Mouse (Mus musculus) embryonic facial prominence, embryonic 13.5 days (tissue): ENCODE measurements around the gene 1700012P22Rik. TPM values are rescaled to one million over a fixed set of nuclear protein-coding genes. Genes with fewer than 3 reads are reported as not detected.

Source experiments
- ATAC-seq: fragments of 200-750 bp; cut with Nextera tagmentation; 2 replicates; pipeline ENCODE4 v1.8.0; 2017; ENCODE audit warnings: low read depth; ENCODE audit not compliant: insufficient number of reproducible peaks, insufficient read depth, low FRiP score, low TSS enrichment
- H3K27ac ChIP-seq: fragments of 300-500 bp; sonication (generic); 2 replicates; pipeline ENCODE4 v1.5.1; 2015; ENCODE audit warnings: moderate library complexity, mild to moderate bottlenecking, inconsistent platforms
- H3K27me3 ChIP-seq: fragments of 300-500 bp; sonication (generic); 2 replicates; pipeline ENCODE4 v1.6.1; 2015; ENCODE audit warnings: mild to moderate bottlenecking, inconsistent platforms
- H3K36me3 ChIP-seq: fragments of 300-500 bp; sonication (generic); 2 replicates; pipeline ENCODE4 v1.6.1; 2015; ENCODE audit warnings: mild to moderate bottlenecking, inconsistent platforms
- H3K4me1 ChIP-seq: fragments of 300-500 bp; sonication (generic); 2 replicates; pipeline ENCODE4 v1.6.1; 2015; ENCODE audit warnings: inconsistent platforms
- H3K4me2 ChIP-seq: fragments of 300-500 bp; sonication (generic); 2 replicates; pipeline ENCODE4 v1.6.1; 2015; ENCODE audit warnings: moderate library complexity, mild to moderate bottlenecking, inconsistent platforms
- H3K4me3 ChIP-seq: fragments of 300-500 bp; sonication (generic); 2 replicates; pipeline ENCODE4 v1.5.1; 2015; ENCODE audit warnings: mild to moderate bottlenecking, inconsistent platforms
- H3K9ac ChIP-seq: fragments of 300-500 bp; sonication (generic); 2 replicates; pipeline ENCODE4 v1.6.1; 2015; ENCODE audit warnings: mild to moderate bottlenecking, inconsistent platforms
- H3K9me3 ChIP-seq: fragments of 300-500 bp; sonication (generic); 2 replicates; pipeline ENCODE4 v1.6.1; 2016; ENCODE audit warnings: inconsistent platforms
- WGBS: fragments of 180-500 bp; shearing (Covaris S2); methylation state at CpG from one replicate; pipeline ENCODE4 v1.1.7; 2015; ENCODE audit warnings: mixed read lengths; 5-methylcytosine and 5-hydroxymethylcytosine counted together
- polyA plus RNA-seq: library from polyadenylated mRNA; unstranded; fragments of >200 nt; fragmentation: Nextera tagmentation; extraction: Ambion mirVana; gene quantifications from 2 replicates; pipeline ENCODE4 v1.2.1, GENCODE M21; 2015

The 1700012P22Rik gene
- not detected in 2 replicates for polyA plus RNA-seq

DNA sequence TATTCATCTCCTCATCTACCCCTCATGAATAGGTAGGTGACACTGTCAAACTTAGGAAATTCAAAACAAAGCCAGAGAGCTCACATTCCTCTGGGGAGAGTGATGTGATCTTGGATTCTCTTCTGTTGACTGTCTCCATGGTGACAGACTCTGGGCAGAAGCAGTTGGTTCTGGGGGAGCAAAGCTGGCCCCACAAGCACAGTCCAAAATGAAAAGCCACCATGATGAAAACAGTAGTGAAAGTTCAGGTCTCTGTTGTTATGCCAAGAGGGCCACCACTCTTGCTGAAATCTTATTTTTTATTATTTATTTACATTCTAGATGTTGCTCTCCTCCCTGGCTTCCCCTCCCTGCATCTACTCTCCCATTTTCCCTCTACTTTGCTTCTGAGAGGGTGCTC is at the start of gene 1700012P22Rik:
TSS of gene 1700012P22Rik (minus strand) at position 101 of the 400 bp plus-strand sequence.
- Histone ChIP-seq H3K9ac (no peak within 1 kb of the TSS), H3K27ac (no peak within 1 kb of the TSS), H3K4me3 (no peak within 1 kb of the TSS), H3K4me2 (no peak within 1 kb of the TSS), H3K36me3 (no peaks in the 10 kb centered on the region), H3K27me3 (no peaks in the 10 kb centered on the region), H3K4me1 (no peaks in the 10 kb centered on the region), H3K9me3 (peaks cover 5% of the 10 kb centered on the region; the same call in 1 of the 2 replicates)
- ATAC-seq, result no peak

DNA sequence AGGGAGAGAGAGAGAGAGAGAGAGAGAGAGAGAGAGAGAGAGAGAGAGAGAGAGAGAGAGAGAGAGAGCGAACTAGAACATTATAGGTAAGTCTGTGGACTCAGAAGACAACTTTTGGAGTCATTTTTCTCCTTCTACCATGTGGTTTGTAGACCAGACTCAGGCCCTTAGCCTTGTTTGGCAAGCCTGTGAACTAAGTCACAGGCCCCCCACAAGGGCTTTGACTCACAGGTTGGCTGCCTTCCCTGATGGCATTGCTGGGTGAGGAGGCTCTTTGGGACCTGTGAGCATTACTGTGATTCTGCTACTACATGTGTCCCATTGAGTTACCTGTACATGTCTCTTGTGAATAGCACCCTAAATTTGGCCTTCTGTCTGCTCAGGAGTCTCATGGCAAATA is 29.5 kb upstream of the 1700012P22Rik start:
- Histone ChIP-seq H3K36me3 (no peaks in the 10 kb centered on the region), H3K27ac (no peak overlapping the region), H3K9ac (no peak overlapping the region), H3K9me3 (peaks cover 2% of the 10 kb centered on the region), H3K27me3 (no peaks in the 10 kb centered on the region), H3K4me1 (no peaks in the 10 kb centered on the region), H3K4me2 (no peak overlapping the region), H3K4me3 (no peak overlapping the region)
- ATAC-seq, result no peak
- WGBS, result 42% methylated on average over 1 of the region's 1 CpGs

DNA sequence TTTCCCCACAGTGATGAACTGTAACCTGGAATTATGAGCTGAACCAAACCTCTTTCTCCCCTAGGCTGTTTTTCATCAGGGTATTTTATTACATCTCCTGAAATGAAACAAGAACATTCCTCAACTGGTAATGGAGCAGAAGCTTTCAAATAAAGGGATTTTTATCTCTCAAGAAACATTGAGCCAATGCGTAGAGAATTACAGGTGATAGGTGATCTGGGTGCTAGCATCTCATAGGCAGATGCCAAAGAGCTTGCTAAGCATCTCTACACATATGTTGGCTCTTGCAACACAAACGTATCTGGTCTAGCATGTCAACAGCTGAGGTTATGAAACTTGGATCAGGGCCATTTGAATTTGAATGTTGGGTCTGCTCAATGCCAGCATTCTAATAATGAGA is 26.6 kb upstream of the 1700012P22Rik start:
- no peak overlapping the region for H3K9ac ChIP-seq
- no peak overlapping the region for H3K4me2 ChIP-seq
- no peak overlapping the region for H3K27ac ChIP-seq
- H3K27me3 ChIP-seq, result no peaks in the 10 kb centered on the region
- no peaks in the 10 kb centered on the region for H3K36me3 ChIP-seq
- 0 out of 2 replicates have a peak, but pooled peaks cover 4% of the 10 kb centered on the region for H3K9me3 ChIP-seq
- ATAC-seq, result no peak
- H3K4me3 ChIP-seq, result no peak overlapping the region
- 76% methylated on average over 2 of the region's 2 CpGs for WGBS
- H3K4me1 ChIP-seq, result no peaks in the 10 kb centered on the region

DNA sequence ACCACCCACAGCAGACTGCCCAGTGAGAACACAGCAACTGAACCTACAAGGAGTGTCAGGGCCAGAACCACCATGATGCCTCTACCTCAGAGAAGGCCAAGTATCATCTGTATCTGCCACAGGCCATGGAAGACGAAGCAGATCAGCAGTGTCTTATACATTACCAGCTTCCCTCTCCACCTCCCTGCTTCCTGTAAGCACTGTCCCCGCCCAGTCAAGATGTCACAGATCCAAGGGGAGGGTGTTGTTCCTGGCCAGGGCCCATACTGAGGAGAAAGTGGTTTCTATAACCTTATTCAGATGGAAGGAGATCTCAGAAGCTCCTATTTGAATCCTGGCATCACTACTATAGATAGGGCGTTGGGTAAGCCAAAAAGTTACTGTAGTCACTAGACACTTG is 25.1 kb upstream of the 1700012P22Rik start, which contains the start of gene Aadacl3:
TSS of gene Aadacl3 (minus strand) at position 101 of the 400 bp plus-strand sequence.
- 0 out of 2 replicates have a peak, but pooled peaks cover 4% of the 10 kb centered on the region for H3K9me3 ChIP-seq
- H3K27ac ChIP-seq, result no peak within 1 kb of the TSS
- no peak within 1 kb of the TSS for H3K9ac ChIP-seq
- no peaks in the 10 kb centered on the region for H3K27me3 ChIP-seq
- H3K36me3 ChIP-seq, result no peaks in the 10 kb centered on the region
- H3K4me3 ChIP-seq, result no peak within 1 kb of the TSS
- no peaks in the 10 kb centered on the region for H3K4me1 ChIP-seq
- WGBS, result 60% methylated on average over 3 of the region's 3 CpGs
- no peak within 1 kb of the TSS for H3K4me2 ChIP-seq
- ATAC-seq, result no peak

DNA sequence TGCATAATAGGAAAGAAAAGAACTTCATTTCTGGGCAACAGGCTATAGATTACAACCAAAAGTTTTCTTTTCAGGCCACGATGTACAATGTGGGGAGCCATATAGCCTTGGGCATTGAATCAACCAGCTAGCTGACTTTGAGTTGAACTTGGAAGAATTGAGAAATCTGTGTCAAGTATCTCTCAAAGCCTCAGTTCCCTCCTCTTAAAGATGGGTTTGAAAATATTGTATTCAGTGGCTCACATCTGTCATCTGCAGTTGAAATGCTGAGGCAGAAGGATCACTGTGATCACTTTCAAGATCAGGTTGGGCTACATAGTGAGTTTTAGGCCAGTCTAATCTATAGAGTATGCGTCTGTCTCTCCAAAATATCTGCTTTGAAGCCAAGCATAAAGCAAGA is 14.6 kb upstream of the 1700012P22Rik start, which contains the start of gene Gm9944:
TSS of gene Gm9944 (minus strand) at position 101 of the 400 bp plus-strand sequence.
- Histone ChIP-seq H3K4me1 (no peaks in the 10 kb centered on the region), H3K36me3 (no peaks in the 10 kb centered on the region), H3K4me3 (no peak within 1 kb of the TSS), H3K9me3 (0 out of 2 replicates have a peak, but pooled peaks cover 3% of the 10 kb centered on the region), H3K4me2 (no peak within 1 kb of the TSS), H3K27ac (no peak within 1 kb of the TSS), H3K27me3 (no peaks in the 10 kb centered on the region), H3K9ac (no peak within 1 kb of the TSS)
- 73% methylated on average over 2 of the region's 2 CpGs for WGBS
- no peak for ATAC-seq

DNA sequence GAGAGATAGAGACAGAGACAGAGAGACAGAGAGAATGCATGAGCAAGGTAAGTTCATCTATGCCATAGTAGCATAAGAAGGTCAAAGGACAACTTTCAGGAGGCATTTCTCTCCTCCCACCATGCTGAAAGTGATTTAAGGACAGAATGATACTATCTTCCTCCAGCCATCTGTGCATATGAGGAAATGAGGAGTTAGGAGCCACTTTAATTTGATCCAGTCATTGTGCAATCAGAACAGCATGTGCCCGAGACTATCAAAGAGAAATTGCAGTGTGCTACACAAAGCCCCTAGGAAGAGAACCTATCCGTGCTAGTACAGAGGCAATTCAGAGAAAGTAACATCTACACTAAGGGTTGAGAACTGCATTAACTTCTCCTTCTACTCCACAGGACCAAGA is 10.0 kb upstream of the 1700012P22Rik start:
- no peak for ATAC-seq
- Histone ChIP-seq H3K9ac (no peak overlapping the region), H3K9me3 (no peaks in the 10 kb centered on the region), H3K4me1 (no peaks in the 10 kb centered on the region), H3K4me2 (no peak overlapping the region), H3K4me3 (no peak overlapping the region), H3K36me3 (no peaks in the 10 kb centered on the region), H3K27ac (no peak overlapping the region), H3K27me3 (no peaks in the 10 kb centered on the region)
- 42% methylated on average over 2 of the region's 2 CpGs for WGBS

DNA sequence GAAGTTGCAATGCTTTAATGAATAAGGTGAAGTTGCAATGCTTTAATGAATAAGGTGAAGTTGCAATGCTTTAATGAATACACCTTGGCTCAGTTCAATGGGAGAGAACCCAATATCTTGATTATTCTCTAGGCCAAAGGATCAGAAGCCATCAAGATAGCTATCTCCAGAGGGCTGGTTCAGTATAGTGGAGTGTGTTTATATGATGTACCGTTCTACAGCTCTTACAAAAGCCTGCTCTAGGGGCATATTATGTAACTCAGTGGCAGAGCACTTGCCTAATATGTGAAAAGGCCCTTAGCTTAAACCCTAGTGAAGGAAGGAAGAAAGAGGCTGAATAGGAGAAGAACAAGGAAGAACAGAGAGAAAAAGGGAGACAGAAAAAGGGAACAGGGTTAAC is 3.0 kb upstream of the 1700012P22Rik start:
- Histone ChIP-seq H3K9me3 (peaks cover 5% of the 10 kb centered on the region; the same call in 1 of the 2 replicates), H3K27me3 (no peaks in the 10 kb centered on the region), H3K9ac (no peak overlapping the region), H3K4me3 (no peak overlapping the region), H3K36me3 (no peaks in the 10 kb centered on the region), H3K4me1 (no peaks in the 10 kb centered on the region), H3K4me2 (no peak overlapping the region), H3K27ac (no peak overlapping the region)
- WGBS, result 80% methylated on average over 1 of the region's 1 CpGs
- no peak for ATAC-seq

DNA sequence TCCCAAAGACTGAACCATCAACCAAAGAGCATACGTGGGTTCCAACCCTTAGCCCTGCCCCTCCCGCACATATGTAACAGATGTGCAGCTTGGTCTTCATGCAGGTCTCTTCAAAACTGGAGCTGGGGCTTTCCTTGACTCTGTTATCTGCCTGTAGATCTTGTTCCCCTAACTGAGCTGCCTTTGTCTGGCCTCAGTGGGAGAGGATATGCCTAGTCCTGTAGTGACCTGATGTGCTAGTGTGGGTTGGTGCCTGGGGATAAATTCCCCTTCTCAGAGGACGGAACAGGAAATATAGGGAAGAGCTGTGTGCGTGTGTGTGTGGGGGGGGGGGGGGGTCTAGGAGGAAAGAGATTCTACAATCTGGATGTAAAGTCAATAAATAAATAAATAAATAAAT is 2.5 kb upstream of the 1700012P22Rik start:
- Histone ChIP-seq H3K4me2 (no peak overlapping the region), H3K27ac (no peak overlapping the region), H3K4me3 (no peak overlapping the region), H3K9ac (no peak overlapping the region), H3K9me3 (peaks cover 5% of the 10 kb centered on the region; the same call in 1 of the 2 replicates), H3K4me1 (no peaks in the 10 kb centered on the region), H3K27me3 (no peaks in the 10 kb centered on the region), H3K36me3 (no peaks in the 10 kb centered on the region)
- WGBS, result 69% methylated on average over 4 of the region's 4 CpGs
- ATAC-seq, result no peak

DNA sequence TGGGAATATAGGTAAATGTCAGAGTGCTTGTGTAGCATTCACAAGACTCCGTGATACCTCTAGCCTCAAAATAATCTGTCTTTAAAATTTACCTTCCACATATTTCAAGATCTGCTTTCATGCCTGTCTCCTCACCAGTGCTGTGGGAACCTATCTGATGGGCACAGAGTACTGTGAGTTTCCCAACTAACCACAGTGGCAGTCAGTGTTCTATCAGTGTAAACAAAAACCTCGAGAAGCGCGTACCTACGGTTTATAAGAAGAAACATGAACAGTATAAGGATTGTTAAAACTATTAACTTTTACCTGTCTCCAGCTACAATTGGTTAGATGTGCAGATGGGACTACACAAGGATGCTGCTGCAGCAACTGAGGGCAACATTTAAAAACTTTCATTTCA is 5.4 kb downstream of the 1700012P22Rik start:
- Histone ChIP-seq H3K36me3 (no peaks in the 10 kb centered on the region), H3K9ac (no peak overlapping the region), H3K4me2 (no peak overlapping the region), H3K9me3 (no peaks in the 10 kb centered on the region), H3K4me3 (no peak overlapping the region), H3K27ac (no peak overlapping the region), H3K4me1 (no peaks in the 10 kb centered on the region), H3K27me3 (no peaks in the 10 kb centered on the region)
- 87% methylated on average over 5 of the region's 5 CpGs for WGBS
- no peak for ATAC-seq

DNA sequence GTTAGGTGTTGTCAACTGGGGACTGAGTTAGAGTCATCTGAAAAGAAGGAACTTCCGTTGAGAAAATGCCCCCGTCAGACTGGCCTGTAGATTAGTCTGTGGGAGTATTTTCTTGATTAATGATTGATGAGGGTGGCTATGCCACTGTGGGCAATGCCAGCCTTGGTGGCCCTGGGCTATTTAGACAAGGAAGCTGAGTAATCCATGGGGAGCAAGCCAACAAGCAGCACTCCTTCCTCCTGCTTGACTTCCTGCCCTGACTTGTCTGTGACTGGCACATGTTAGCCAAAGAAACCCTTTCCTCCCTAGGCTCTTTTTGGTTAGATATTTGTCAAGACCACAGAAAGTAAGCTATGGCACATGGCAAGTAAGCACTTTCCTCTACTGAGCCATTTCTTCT is 7.8 kb downstream of the 1700012P22Rik start:
- Histone ChIP-seq H3K4me2 (no peak overlapping the region), H3K36me3 (no peaks in the 10 kb centered on the region), H3K4me1 (no peaks in the 10 kb centered on the region), H3K9ac (no peak overlapping the region), H3K27ac (no peak overlapping the region), H3K27me3 (no peaks in the 10 kb centered on the region), H3K4me3 (no peak overlapping the region), H3K9me3 (no peaks in the 10 kb centered on the region)
- 81% methylated on average over 2 of the region's 2 CpGs for WGBS
- ATAC-seq, result no peak

DNA sequence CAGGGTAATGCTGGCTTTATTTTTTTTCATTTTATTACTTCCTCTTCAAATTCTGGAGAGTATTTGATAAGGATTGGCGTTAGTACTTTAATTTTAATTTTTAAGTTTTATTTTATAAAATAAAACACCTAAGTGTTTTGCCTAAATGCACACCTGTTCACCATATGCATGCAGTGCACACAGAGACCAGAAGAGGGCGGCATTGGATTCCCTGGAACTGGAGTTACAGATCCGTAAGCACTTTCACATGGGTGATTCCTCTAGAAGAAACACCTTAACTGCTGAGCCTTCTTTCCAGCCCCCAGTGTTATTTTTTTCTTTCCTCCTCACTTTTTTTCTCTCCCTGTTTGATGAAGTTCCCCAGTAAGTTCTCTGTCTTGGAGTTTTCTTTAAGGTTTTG is 9.7 kb downstream of the 1700012P22Rik start:
- Histone ChIP-seq H3K27ac (no peak overlapping the region), H3K27me3 (no peaks in the 10 kb centered on the region), H3K36me3 (no peaks in the 10 kb centered on the region), H3K4me2 (no peak overlapping the region), H3K9ac (no peak overlapping the region), H3K4me1 (no peaks in the 10 kb centered on the region), H3K9me3 (no peaks in the 10 kb centered on the region), H3K4me3 (no peak overlapping the region)
- no peak for ATAC-seq
- WGBS, result 21% methylated on average over 3 of the region's 3 CpGs

DNA sequence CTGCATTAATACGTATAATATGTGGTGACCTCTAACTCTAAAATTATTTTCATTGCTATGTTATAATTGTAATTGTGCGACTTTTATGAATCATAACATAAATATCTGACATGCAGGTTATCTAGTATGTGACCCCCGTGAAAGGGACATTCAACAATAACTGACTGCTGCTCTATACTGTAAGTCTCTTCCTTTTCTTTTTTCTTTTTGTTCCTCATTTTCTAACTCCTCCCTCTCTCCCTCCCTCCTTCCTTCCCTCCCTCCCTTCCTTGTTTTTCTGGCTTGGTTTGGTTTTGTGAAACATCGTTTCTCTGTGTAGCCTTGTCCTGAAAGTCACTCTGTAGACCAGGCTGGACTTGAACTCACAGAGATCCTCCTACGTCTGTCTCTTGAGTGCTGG is 14.0 kb downstream of the 1700012P22Rik start:
- no peak overlapping the region for H3K9ac ChIP-seq
- no peak overlapping the region for H3K4me3 ChIP-seq
- H3K9me3 ChIP-seq, result no peaks in the 10 kb centered on the region
- H3K27ac ChIP-seq, result no peak overlapping the region
- H3K4me2 ChIP-seq, result no peak overlapping the region
- H3K4me1 ChIP-seq, result no peaks in the 10 kb centered on the region
- no peak for ATAC-seq
- H3K36me3 ChIP-seq, result no peaks in the 10 kb centered on the region
- H3K27me3 ChIP-seq, result no peaks in the 10 kb centered on the region
- WGBS, result 74% methylated on average over 5 of the region's 5 CpGs
